Mouse (Mus musculus) embryonic facial prominence, embryonic 14.5 days (tissue): ENCODE results near the gene Pak4. TPM values are rescaled to one million over a fixed set of nuclear protein-coding genes. Genes with fewer than 3 reads are reported as not detected.
A peak's percentile ranks its signal among the peaks of the same experiment; 100 is the strongest.
"Not testable (repeated sequence)": the region's sequence is repeated elsewhere in the genome, so short reads cannot be mapped to it uniquely, and the experiment has no call there.

Experiments used
- ATAC-seq: fragments of 200-750 bp; cut with Nextera tagmentation; 2 replicates; pipeline ENCODE4 v1.8.0; 2017; ENCODE audit warnings: low read depth, moderate number of reproducible peaks, moderate TSS enrichment
- DNase-seq: peaks from one replicate; pipeline ENCODE4 v3.0.0-alpha.2; 2015; ENCODE audit warnings: low spot score
- H3K27ac ChIP-seq: fragments of 300-500 bp; sonication (generic); replicated peaks from 2 replicates; pipeline ENCODE4 v1.5.1; 2014; ENCODE audit warnings: low read depth, mild to moderate bottlenecking, low read length, moderate library complexity
- H3K27me3 ChIP-seq: fragments of 300-500 bp; sonication (generic); replicated peaks from 2 replicates; pipeline ENCODE4 v1.6.1; 2014; ENCODE audit warnings: low read length; ENCODE audit not compliant: control insufficient read depth, insufficient read depth
- H3K36me3 ChIP-seq: fragments of 300-500 bp; sonication (generic); 2 replicates; pipeline ENCODE4 v1.6.1; 2014; ENCODE audit warnings: low read length, mixed read lengths; ENCODE audit not compliant: control insufficient read depth, insufficient read depth
- H3K4me1 ChIP-seq: fragments of 300-500 bp; sonication (generic); 2 replicates; pipeline ENCODE4 v1.6.1; 2014; ENCODE audit warnings: antibody characterized with exemption, low read length; ENCODE audit not compliant: control insufficient read depth, insufficient read depth
- H3K4me2 ChIP-seq: fragments of 300-500 bp; sonication (generic); 2 replicates; pipeline ENCODE4 v1.6.1; 2014; ENCODE audit warnings: low read depth, mild to moderate bottlenecking, low read length, moderate library complexity, mixed read lengths
- H3K4me3 ChIP-seq: fragments of 300-500 bp; sonication (generic); 2 replicates; pipeline ENCODE4 v1.5.1; 2014; ENCODE audit warnings: low read depth, mild to moderate bottlenecking, low read length
- H3K9ac ChIP-seq: fragments of 300-500 bp; sonication (generic); 2 replicates; pipeline ENCODE4 v1.6.1; 2014; ENCODE audit warnings: low read depth, mild to moderate bottlenecking, low read length, moderate library complexity, mixed read lengths
- H3K9me3 ChIP-seq: fragments of 300-500 bp; sonication (generic); 2 replicates; pipeline ENCODE4 v1.6.1; 2016; ENCODE audit warnings: low read length; ENCODE audit not compliant: control insufficient read depth
- WGBS: fragments of 180-500 bp; shearing (Covaris S2); extraction: QIAGEN DNeasy Blood & Tissue Kit; methylation state at CpG from one replicate; pipeline ENCODE4 v1.1.7; 2014; 5-methylcytosine and 5-hydroxymethylcytosine counted together
- polyA plus RNA-seq: library from polyadenylated mRNA; unstranded; fragments of >200 nt; fragmentation: Nextera tagmentation; extraction: Ambion mirVana; gene quantifications from 2 replicates; pipeline ENCODE4 v1.2.1, GENCODE M21; 2014

Gene Pak4
- polyA plus RNA-seq, 1 experiment from 2014 or later = 20.7 TPM

DNA sequence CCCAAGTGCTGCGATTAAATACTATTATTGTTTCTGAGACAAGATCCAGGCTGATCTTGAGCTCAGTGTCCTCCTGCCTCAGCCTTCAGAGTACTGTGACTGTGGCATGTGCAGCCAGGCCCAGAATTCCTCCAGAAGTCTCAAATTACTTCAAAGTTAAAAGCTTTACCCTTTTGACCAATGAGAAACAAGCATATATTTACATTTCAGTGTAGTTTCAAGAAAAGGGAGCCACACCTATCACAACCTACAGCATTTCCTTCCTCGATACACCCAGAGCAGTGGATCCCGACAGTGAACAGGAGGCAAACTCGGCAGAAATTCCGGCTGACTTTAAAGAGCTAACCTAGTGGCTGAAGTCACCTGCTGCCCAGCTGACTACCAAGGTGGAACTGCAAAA is 26.8 kb upstream of the Pak4 start:
- Histone ChIP-seq H3K4me3 (no peak overlapping the region), H3K4me1 (no peaks in the 10 kb centered on the region), H3K27ac (no peak overlapping the region), H3K36me3 (no peaks in the 10 kb centered on the region), H3K9ac (no peak overlapping the region), H3K4me2 (no peak overlapping the region), H3K27me3 (peaks cover 13% of the 10 kb centered on the region), H3K9me3 (no peaks in the 10 kb centered on the region)
- DNase-seq = no peak
- no peak for ATAC-seq
- WGBS = 81% methylated on average over 5 of the region's 5 CpGs

DNA sequence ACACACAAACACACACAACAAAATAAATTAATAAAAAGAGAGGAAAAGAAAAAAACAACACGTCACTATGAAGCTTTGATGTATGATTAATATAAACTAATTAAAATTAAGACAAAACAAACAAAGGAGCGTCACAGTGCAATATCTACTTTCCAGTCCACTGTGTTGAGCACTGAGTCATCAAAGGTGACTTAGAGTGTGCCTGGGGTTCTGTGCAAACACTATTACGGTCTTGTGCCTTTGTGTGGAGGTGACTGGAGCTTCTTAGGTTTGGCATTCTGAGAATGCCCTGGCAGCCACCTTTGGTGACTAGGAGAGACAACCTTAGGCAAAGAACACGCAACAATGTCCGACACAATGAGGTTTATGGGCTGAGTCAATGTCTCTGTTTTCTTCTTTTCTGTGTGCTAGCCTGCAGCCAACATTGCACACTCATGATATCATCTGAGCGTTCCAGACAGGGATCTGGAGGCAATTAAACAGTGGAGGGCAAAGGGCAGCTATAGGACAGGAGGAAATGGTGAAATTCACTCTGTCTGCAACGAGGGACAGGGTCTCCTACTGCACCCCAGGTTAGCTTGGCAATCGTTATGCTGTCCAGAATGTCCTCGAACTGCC is 21.2 kb upstream of the Pak4 start:
- no peaks in the 10 kb centered on the region for H3K36me3 ChIP-seq
- no peak overlapping the region for H3K4me2 ChIP-seq
- DNase-seq (no peak), ATAC-seq (no peak)
- H3K9me3 ChIP-seq = no peaks in the 10 kb centered on the region
- H3K9ac ChIP-seq = no peak overlapping the region
- 40% methylated on average over 9 of the region's 9 CpGs for WGBS
- no peaks in the 10 kb centered on the region for H3K4me1 ChIP-seq
- H3K4me3 ChIP-seq = no peak overlapping the region
- H3K27me3 ChIP-seq = no peaks in the 10 kb centered on the region
- no peak overlapping the region for H3K27ac ChIP-seq

GRCm38 (mm10) chr7:28605951-28606350 is 8.0 kb upstream of the Pak4 start:
- Histone ChIP-seq H3K4me1 (no peaks in the 10 kb centered on the region), H3K4me2 (no peak overlapping the region), H3K27me3 (no peaks in the 10 kb centered on the region), H3K9ac (no peak overlapping the region), H3K9me3 (no peaks in the 10 kb centered on the region), H3K36me3 (no peaks in the 10 kb centered on the region), H3K4me3 (no peak overlapping the region), H3K27ac (no peak overlapping the region)
- no peak for ATAC-seq
- DNase-seq = no peak
- 88% methylated on average over 8 of the region's 8 CpGs for WGBS

GRCm38 (mm10) chr7:28603788-28604187 is 5.8 kb upstream of the Pak4 start:
- not testable (repeated sequence) for ATAC-seq, H3K9me3 ChIP-seq, H3K27me3 ChIP-seq, H3K4me2 ChIP-seq, H3K4me1 ChIP-seq, H3K9ac ChIP-seq, H3K36me3 ChIP-seq, H3K4me3 ChIP-seq, H3K27ac ChIP-seq, DNase-seq
- 76% methylated on average over 2 of the region's 2 CpGs for WGBS

DNA sequence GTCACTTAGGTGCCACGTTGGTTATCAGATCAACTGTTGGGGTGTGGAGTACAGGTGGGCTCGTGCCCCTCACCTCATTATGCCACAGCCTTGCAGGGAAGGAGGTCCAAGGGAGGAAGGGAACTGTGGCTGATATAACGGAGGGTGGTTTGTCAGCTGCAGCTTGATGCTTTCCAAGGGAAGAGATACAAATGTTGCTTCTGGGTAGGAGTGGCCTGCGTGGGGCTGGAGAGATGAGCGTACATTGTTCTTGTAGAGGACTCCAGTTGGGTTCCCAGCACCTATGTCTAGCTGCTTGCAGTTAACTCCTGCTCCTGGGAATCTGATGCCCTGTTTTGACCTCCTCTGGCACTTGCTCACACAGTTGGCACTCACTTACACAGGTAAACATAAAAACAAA is 5.2 kb upstream of the Pak4 start:
- H3K36me3 ChIP-seq = no peaks in the 10 kb centered on the region
- WGBS = 75% methylated on average over 5 of the region's 5 CpGs
- no peak overlapping the region for H3K9ac ChIP-seq
- no peak overlapping the region for H3K27ac ChIP-seq
- H3K4me1 ChIP-seq = no peaks in the 10 kb centered on the region
- no peaks in the 10 kb centered on the region for H3K27me3 ChIP-seq
- H3K4me2 ChIP-seq = no peak overlapping the region
- ATAC-seq = no peak
- no peak for DNase-seq
- H3K9me3 ChIP-seq = no peaks in the 10 kb centered on the region
- H3K4me3 ChIP-seq = no peak overlapping the region

- WGBS = 28% methylated on average over 7 of the region's 7 CpGs
- Histone ChIP-seq H3K27ac (no peak overlapping the region), H3K9ac (no peak overlapping the region), H3K27me3 (no peaks in the 10 kb centered on the region), H3K4me1 (peaks cover 8% of the 10 kb centered on the region), H3K36me3 (no peaks in the 10 kb centered on the region), H3K4me3 (no peak overlapping the region), H3K9me3 (no peaks in the 10 kb centered on the region), H3K4me2 (no peak overlapping the region)
- DNase-seq (peak; percentile 54), ATAC-seq (no peak)
Measured at GRCm38 (mm10) chr7:28601668-28602067, 3.7 kb upstream of the Pak4 start.

- peak; percentile 61 for DNase-seq
- H3K4me1 ChIP-seq = peaks cover 14% of the 10 kb centered on the region
- H3K4me2 ChIP-seq = no peak overlapping the region
- H3K27ac ChIP-seq = no peak overlapping the region
- no peaks in the 10 kb centered on the region for H3K27me3 ChIP-seq
- H3K4me3 ChIP-seq = no peak overlapping the region
- no peak overlapping the region for H3K9ac ChIP-seq
- H3K36me3 ChIP-seq = no peaks in the 10 kb centered on the region
- WGBS = 12% methylated on average over 11 of the region's 11 CpGs
- no peak for ATAC-seq
- H3K9me3 ChIP-seq = no peaks in the 10 kb centered on the region
Measured at GRCm38 (mm10) chr7:28601029-28601428, 3.0 kb upstream of the Pak4 start.

GRCm38 (mm10) chr7:28598951-28599350 is 966 bp upstream of the Pak4 start:
- peaks cover 17% of the 10 kb centered on the region for H3K4me1 ChIP-seq
- 68% methylated on average over 2 of the region's 2 CpGs for WGBS
- no peak for ATAC-seq
- no peak overlapping the region for H3K27ac ChIP-seq
- peaks cover 3% of the 10 kb centered on the region; the same call in 1 of the 2 replicates for H3K36me3 ChIP-seq
- no peak for DNase-seq
- no peak overlapping the region for H3K4me3 ChIP-seq
- no peak overlapping the region for H3K9ac ChIP-seq
- H3K9me3 ChIP-seq = no peaks in the 10 kb centered on the region
- no peaks in the 10 kb centered on the region for H3K27me3 ChIP-seq
- H3K4me2 ChIP-seq = no peak overlapping the region

- H3K27ac ChIP-seq = peak overlapping the region; percentile 86
Measured at GRCm38 (mm10) chr7:28597277-28597570, 761 bp downstream of the Pak4 start.

More at GRCm38 (mm10) chr7:28597277-28597570, 761 bp downstream of the Pak4 start:
- Histone ChIP-seq H3K36me3 (peaks cover 3% of the 10 kb centered on the region; the same call in 1 of the 2 replicates), H3K4me1 (peaks cover 23% of the 10 kb centered on the region), H3K4me2 (peak overlapping the region; percentile 89), H3K4me3 (peak overlapping the region; percentile 71), H3K27me3 (no peaks in the 10 kb centered on the region), H3K9ac (peak overlapping the region; percentile 77), H3K9me3 (no peaks in the 10 kb centered on the region)
- ATAC-seq = no peak
- no peak for DNase-seq
- 5% methylated on average over 9 of the region's 9 CpGs for WGBS
